Mouse (Mus musculus) Patski (cell line): Measurements from ENCODE around the gene Stag3. TPM values are rescaled to one million over a fixed set of nuclear protein-coding genes. Genes with fewer than 3 reads are reported as not detected.
A peak's percentile ranks its signal among the peaks of the same experiment; 100 is the strongest.

Experiments used
- ATAC-seq: fragments of 100-300 bp; one replicate; pipeline ENCODE4 v1.8.0; 2021
- CTCF ChIA-PET: fragments of 350-600 bp; sonication (Branson Sonifier 250); formaldehyde crosslinking; loops from one replicate; lab custom pipeline; 2022; ENCODE audit warnings: inconsistent platforms; lab: Charles Lee
- POLR2A ChIA-PET: fragments of 350-600 bp; sonication (Branson Sonifier 250); formaldehyde crosslinking; loops from one replicate; lab custom pipeline; 2022; ENCODE audit warnings: antibody characterized with exemption, inconsistent platforms; lab: Charles Lee
- DNase-seq: peaks from one replicate; pipeline ENCODE4 v3.0.0-alpha.2; 2011; ENCODE audit warnings: low read depth, low spot score
- H3K27me3 ChIP-seq: fragments of 371-371 bp; one replicate; pipeline ENCODE4 v1.5.1; 2021
- CTCF ChIP-seq: fragments of 100-300 bp; IDR thresholded peaks from one replicate; pipeline ENCODE4 v1.5.1; 2021
- in situ Hi-C: fragments of 300-500 bp; cut with MboI; formaldehyde crosslinking; loops from 3 replicates; pipeline ENCODE4 v1.11.1; 2018; ENCODE audit warnings: low pct_unique_long_range_greater_than_20kb, mixed read lengths
- polyA plus RNA-seq: library from polyadenylated mRNA; unstranded; gene quantifications from one replicate; pipeline ENCODE4 v1.2.3, GENCODE M21; 2021

The Stag3 gene
- 4.5 TPM for polyA plus RNA-seq

GRCm38 (mm10) chr5:138279585-138280424 is at the start of gene Stag3, which contains the start of the genes Gm43720 and Gpc2:
Stag3 (plus strand) TSS chr5:138280240.
Gm43720 (minus strand) TSS chr5:138279958.
Gpc2 (minus strand) TSS chr5:138280005.
- no peak for TF ChIP-seq CTCF
- ATAC-seq, result peak; percentile 99
- POLR2A ChIA-PET, result interaction anchor here (2.5 kb wide), 1 partner anchor 15 kb away, joined by 12 read pairs; the partner anchor contains the start of gene BC037034
- peaks cover 9% of the 10 kb centered on the region for H3K27me3 ChIP-seq
- in situ Hi-C loops, result loop anchor here (10.0 kb wide), 1 partner anchor 165 kb away; the partner anchor contains the start of gene Zfp157
- DNase-seq, result peak; percentile 90
- CTCF ChIA-PET, result interaction anchor here (1.1 kb wide), 1 partner anchor 25 kb away, joined by 3 read pairs; no protein-coding TSS in a partner anchor

GRCm38 (mm10) chr5:138233778-138234177 is 46.3 kb upstream of the Stag3 start:
- H3K27me3 ChIP-seq, result no peaks in the 10 kb centered on the region
- ChIA-PET CTCF (interaction anchor here (2.6 to 3.0 kb wide), 2 partner anchors 13 to 424 kb away, joined by 6 to 28 read pairs; no protein-coding TSS in a partner anchor), POLR2A (no interaction called here)
- TF ChIP-seq CTCF, result no peak
- ATAC-seq, result peak; percentile 17
- no peak for DNase-seq
- in situ Hi-C loops, result no loop called here

- TF ChIP-seq CTCF, result no peak
- in situ Hi-C loops, result no loop called here
- no peaks in the 10 kb centered on the region for H3K27me3 ChIP-seq
- POLR2A ChIA-PET, result no interaction called here
- DNase-seq (no peak), ATAC-seq (no peak)
- CTCF ChIA-PET, result interaction anchor here (1.1 to 3.0 kb wide), 4 partner anchors 8 to 423 kb away, joined by 4 to 28 read pairs (median 6); partner anchors contain the start of gene Nxpe5
These were observed 45.8 kb upstream of the Stag3 start for GRCm38 (mm10) chr5:138234224-138234623.

GRCm38 (mm10) chr5:138241511-138241910 is 38.5 kb upstream of the Stag3 start:
- DNase-seq (no peak), ATAC-seq (no peak)
- ChIA-PET POLR2A (no interaction called here), CTCF (no interaction called here)
- in situ Hi-C loops, result no loop called here
- peaks cover 11% of the 10 kb centered on the region for H3K27me3 ChIP-seq
- no peak for TF ChIP-seq CTCF

GRCm38 (mm10) chr5:138251144-138251543 is 28.9 kb upstream of the Stag3 start:
- in situ Hi-C loops, result loop anchor here (5.0 kb wide), 1 partner anchor 44 kb away; no protein-coding TSS in a partner anchor

GRCm38 (mm10) chr5:138253061-138253460 is 27.0 kb upstream of the Stag3 start:
- POLR2A ChIA-PET, result no interaction called here
- ATAC-seq (no peak), DNase-seq (no peak)
- no peaks in the 10 kb centered on the region for H3K27me3 ChIP-seq
- CTCF ChIA-PET, result interaction anchor here (1.5 to 2.4 kb wide), 4 partner anchors 9 to 45 kb away, joined by 5 to 15 read pairs (median 10); no protein-coding TSS in a partner anchor
- TF ChIP-seq CTCF, result no peak
- in situ Hi-C loops, result loop anchor here (5.0 kb wide), 1 partner anchor 46 kb away; no protein-coding TSS in a partner anchor

More at GRCm38 (mm10) chr5:138251144-138251543, 28.9 kb upstream of the Stag3 start:
- no peak for DNase-seq
- no peak for TF ChIP-seq CTCF
- H3K27me3 ChIP-seq, result no peaks in the 10 kb centered on the region
- CTCF ChIA-PET, result interaction anchor here (0.8 to 2.4 kb wide), 6 partner anchors 13 to 61 kb away, joined by 3 to 12 read pairs (median 4); no protein-coding TSS in a partner anchor
- no peak for ATAC-seq
- POLR2A ChIA-PET, result no interaction called here

- peak; percentile 98 for ATAC-seq
- in situ Hi-C loops, result no loop called here
- DNase-seq, result peak; percentile 98
- no peak for TF ChIP-seq CTCF
- CTCF ChIA-PET, result interaction anchor here (0.7 to 1.8 kb wide), 4 partner anchors 13 to 34 kb away, joined by 3 to 7 read pairs (median 4); partner anchors contain the start of genes Gal3st4, Gm43720, Gpc2 and Stag3
- H3K27me3 ChIP-seq, result no peaks in the 10 kb centered on the region
- POLR2A ChIA-PET, result interaction anchor here (1.0 to 1.2 kb wide), 2 partner anchors 8 to 30 kb away, joined by 3 to 4 read pairs; partner anchors contain the start of genes BC037034 and Nxpe5
These were observed 24.5 kb upstream of the Stag3 start, which contains the start of gene Lamtor4 for GRCm38 (mm10) chr5:138255353-138256093. Lamtor4 (plus strand) TSS chr5:138255482.

GRCm38 (mm10) chr5:138256094-138256467 is 24.0 kb upstream of the Stag3 start:
- POLR2A ChIA-PET, result interaction anchor here (0.6 to 1.0 kb wide), 2 partner anchors 8 to 598 kb away, joined by 4 read pairs; partner anchors contain the start of gene BC037034
- DNase-seq, result no peak
- H3K27me3 ChIP-seq, result no peaks in the 10 kb centered on the region
- ATAC-seq, result peak; percentile 6
- in situ Hi-C loops, result no loop called here
- TF ChIP-seq CTCF, result no peak
- CTCF ChIA-PET, result interaction anchor here (0.7 to 1.5 kb wide), 2 partner anchors 16 to 35 kb away, joined by 3 to 6 read pairs; partner anchors contain the start of gene Gal3st4

GRCm38 (mm10) chr5:138256966-138257584 is 23.0 kb upstream of the Stag3 start:
- in situ Hi-C loops, result no loop called here
- DNase-seq (no peak), ATAC-seq (no peak)
- POLR2A ChIA-PET, result interaction anchor here (0.6 kb wide), 1 partner anchor 597 kb away, joined by 4 read pairs; no protein-coding TSS in a partner anchor
- TF ChIP-seq CTCF, result no peak
- CTCF ChIA-PET, result no interaction called here
- H3K27me3 ChIP-seq, result no peaks in the 10 kb centered on the region
